ENCODE assay signal across 9 mouse cellular contexts in the genomic region with DNA sequence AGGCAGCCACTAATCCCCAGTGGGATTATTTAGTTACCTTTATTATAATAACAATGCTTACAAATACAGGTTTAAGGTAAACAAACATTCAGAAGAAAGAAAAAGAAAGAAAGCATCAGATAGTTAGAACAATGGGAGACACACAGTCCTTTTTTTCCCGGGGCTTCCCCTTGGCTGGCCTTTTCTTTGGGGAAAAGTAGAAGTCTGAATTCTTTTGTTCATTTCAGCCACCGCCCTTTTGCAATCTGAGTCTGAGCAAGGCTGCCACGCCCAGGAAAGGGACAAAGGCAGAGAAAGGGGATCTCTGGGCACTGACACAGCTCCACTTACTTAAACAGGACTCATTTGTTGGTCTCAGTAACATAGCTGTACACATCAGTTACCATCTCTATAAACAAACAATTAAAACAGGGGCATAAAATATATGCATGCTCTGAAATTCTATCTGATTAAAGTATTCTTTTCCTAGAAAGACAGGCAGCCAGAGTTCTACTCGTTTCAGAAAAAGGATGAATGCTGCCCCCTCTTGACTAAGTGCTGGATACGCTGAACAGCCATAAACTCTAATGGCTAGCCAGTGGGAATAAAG.
DNase-seq lines count a peak whose midpoint lies in the region; ATAC-seq and TF ChIP-seq lines count a peak whose summit lies in the region.
"Had no signal": no experiment of that assay in that cellular context is flagged by ENCODE, and none has a peak within 500 bp of the region (broad histone marks: within the 10 kb centered on the region; RNA-seq: fewer than 3 reads in every experiment).

No protein-coding gene starts in this region.

- no peaks in the 10 kb centered on the region for H3K36me3 ChIP-seq in heart, adult 2 months (ENCODE audit: control insufficient read depth, insufficient read depth, low read length)
- H3K36me3 ChIP-seq in heart, embryonic 11.5 days (ENCODE audit: control insufficient read depth, insufficient read depth, low read length): no peaks in the 10 kb centered on the region
- H3K36me3 ChIP-seq in kidney, embryonic 15.5 days: no peaks in the 10 kb centered on the region
- H3K36me3 ChIP-seq in liver, postnatal 0 days (replicated peaks; ENCODE audit: insufficient read depth, low read length): no peaks in the 10 kb centered on the region
- H3K36me3 ChIP-seq: G1E had no signal

- H3K9me3 ChIP-seq in heart, embryonic 11.5 days (replicated peaks; ENCODE audit: control insufficient read depth, low read length): no peaks in the 10 kb centered on the region
- no peaks in the 10 kb centered on the region for H3K9me3 ChIP-seq in kidney, embryonic 15.5 days (replicated peaks)
- H3K9me3 ChIP-seq in liver, postnatal 0 days (ENCODE audit: low read length): no peaks in the 10 kb centered on the region
- H3K9me3 ChIP-seq: G1E had no signal

- no peaks in the 10 kb centered on the region for H3K79me2 ChIP-seq in heart, adult 2 months (replicated peaks; ENCODE audit: control insufficient read depth, insufficient read depth, low read length)

- no peak overlapping the region for H3K4me3 ChIP-seq in heart, adult 2 months
- no peak overlapping the region for H3K4me3 ChIP-seq in heart, embryonic 11.5 days (ENCODE audit: low read depth, low read length)
- no peak overlapping the region for H3K4me3 ChIP-seq in kidney, embryonic 15.5 days (replicated peaks)
- no peak overlapping the region for H3K4me3 ChIP-seq in liver, postnatal 0 days (ENCODE audit: low read depth, low read length)

- TF ChIP-seq POLR2A in heart, adult 2 months (IDR thresholded peaks at IDR 0.05; ENCODE audit: insufficient read depth, low read depth, low read length): no peak

- H3K4me2 ChIP-seq in heart, embryonic 11.5 days: peak overlapping the region; percentile 44
- peak overlapping the region; percentile 38 for H3K4me2 ChIP-seq in kidney, embryonic 15.5 days
- H3K4me2 ChIP-seq in liver, postnatal 0 days (ENCODE audit: low read depth, low read length): no peak overlapping the region

- WGBS in heart, adult 2 months: 2% methylated on average over 5 of the region's 5 CpGs
- WGBS in heart, embryonic 11.5 days (ENCODE audit: insufficient replicate concordance): 3% methylated on average over 5 of the region's 5 CpGs
- 1% methylated on average over 5 of the region's 5 CpGs for WGBS in kidney, embryonic 15.5 days
- WGBS in liver, postnatal 0 days (ENCODE audit: insufficient replicate concordance): 3% methylated on average over 5 of the region's 5 CpGs

- TF ChIP-seq EP300 in heart, adult 2 months (IDR thresholded peaks at IDR 0.05; ENCODE audit: insufficient read depth, low read depth, low read length): no peak
- no peak for TF ChIP-seq EP300 in liver, postnatal 0 days (IDR thresholded peaks at IDR 0.05; ENCODE audit: low read depth)

- H3K27me3 ChIP-seq in heart, adult 2 months (ENCODE audit: control insufficient read depth, insufficient read depth, low read length): no peaks in the 10 kb centered on the region
- H3K27me3 ChIP-seq in heart, embryonic 11.5 days (ENCODE audit: control insufficient read depth, insufficient read depth, low read length): no peaks in the 10 kb centered on the region
- H3K27me3 ChIP-seq in kidney, embryonic 15.5 days: no peaks in the 10 kb centered on the region
- H3K27me3 ChIP-seq in liver, postnatal 0 days (ENCODE audit: insufficient read depth, low read length): no peaks in the 10 kb centered on the region

- no peak overlapping the region for H3K9ac ChIP-seq in heart, adult 2 months (ENCODE audit: low read depth, low read length)
- H3K9ac ChIP-seq in heart, embryonic 11.5 days (ENCODE audit: low read depth, low read length): 0 out of 2 replicates have a peak overlapping the region, but pooled peaks have one; percentile 22
- no peak overlapping the region for H3K9ac ChIP-seq in kidney, embryonic 15.5 days
- no peak overlapping the region for H3K9ac ChIP-seq in liver, postnatal 0 days (replicated peaks)

- intact Hi-C loops in heart, adult 2 months (cut with DNase I): loop anchor here (2.0 to 5.0 kb wide), 3 partner anchors 505 to 610 kb away; no protein-coding TSS in a partner anchor

- ATAC-seq in heart, embryonic 11.5 days (replicated peaks; ENCODE audit: insufficient number of reproducible peaks, low FRiP score, low TSS enrichment): peak; percentile 39; the same call in 1 of the 2 replicates
- peak; percentile 76 for ATAC-seq in kidney, embryonic 15.5 days (replicated peaks; ENCODE audit: low FRiP score)
- ATAC-seq in liver, postnatal 0 days: no peak
- no peak for ATAC-seq in erythroid progenitor cell, adult 5-6 weeks (replicated peaks; ENCODE audit: low FRiP score, poor library complexity, severe bottlenecking)

- DNase-seq in heart, adult 2 months: peak in 1 of 2 experiments; percentile 20
- no peak for DNase-seq in heart, adult 11 months
- DNase-seq in embryo, embryonic 11 days: peak; percentile 84
- DNase-seq in liver, postnatal 0 days: no peak
- DNase-seq in retina, embryonic 14.5 days (ENCODE audit: low spot score): peak; percentile 85

- no peak overlapping the region for H3K27ac ChIP-seq in heart, adult 2 months
- H3K27ac ChIP-seq in heart, embryonic 11.5 days (ENCODE audit: low read depth, low read length): peak overlapping the region; percentile 79
- peak overlapping the region; percentile 1; the same call in 1 of the 2 replicates for H3K27ac ChIP-seq in kidney, embryonic 15.5 days
- no peak overlapping the region for H3K27ac ChIP-seq in liver, postnatal 0 days (ENCODE audit: low read depth)

- TF ChIP-seq CTCF in heart, adult 2 months (IDR thresholded peaks at IDR 0.05): peak; percentile 82
- TF ChIP-seq CTCF in liver, postnatal 0 days (IDR thresholded peaks at IDR 0.05; ENCODE audit: low read depth): peak; percentile 58

- H3K4me1 ChIP-seq in heart, adult 2 months (ENCODE audit: control insufficient read depth, insufficient read depth, low read length): peaks cover 3% of the 10 kb centered on the region; the same call in 1 of the 2 replicates
- peaks cover 15% of the 10 kb centered on the region; the same call in 1 of the 2 replicates for H3K4me1 ChIP-seq in heart, embryonic 11.5 days (ENCODE audit: control insufficient read depth, insufficient read depth, low read length)
- peaks cover 12% of the 10 kb centered on the region for H3K4me1 ChIP-seq in kidney, embryonic 15.5 days
- H3K4me1 ChIP-seq in liver, postnatal 0 days (ENCODE audit: insufficient read depth): peaks cover 4% of the 10 kb centered on the region; the same call in 1 of the 2 replicates

Comparison
In these comparisons a context has a peak if more than half of its experiments do, and no peak if none do; other contexts are left out.
1. H3K27ac ChIP-seq: peak in heart, embryonic 11.5 days (single experiment) and kidney, embryonic 15.5 days (single experiment); none in heart, adult 2 months (single experiment) and liver, postnatal 0 days (single experiment).
2. DNase-seq: peak in embryo, embryonic 11 days (single experiment) and retina, embryonic 14.5 days (single experiment); none in heart, adult 11 months (single experiment) and liver, postnatal 0 days (single experiment).
3. ATAC-seq: peak in heart, embryonic 11.5 days (single experiment) and kidney, embryonic 15.5 days (single experiment); none in liver, postnatal 0 days (single experiment) and erythroid progenitor cell, adult 5-6 weeks (single experiment).